Mouse (Mus musculus): ENCODE measurements around the gene Calcrl.

- no peak for TF ChIP-seq GATA1 (IDR thresholded peaks at IDR 0.05; ENCODE audit: borderline replicate concordance, low read length)
- TF ChIP-seq FLI1 (IDR thresholded peaks at IDR 0.05; ENCODE audit: low read length), result no peak
Observed at GRCm38 (mm10) chr2:84428836-84429235, 3.6 kb upstream of the Calcrl start.

Data from megakaryocyte, embryonic 14.5 days (primary cell).